Mouse (Mus musculus) yolk sac, embryonic 10.5 days (tissue): ENCODE measurements around the gene Paqr3.

Experiments
- DNase-seq: peaks from one replicate; pipeline ENCODE4 v3.0.0-alpha.2; 2017; ENCODE audit warnings: low spot score

The Paqr3 gene

DNA sequence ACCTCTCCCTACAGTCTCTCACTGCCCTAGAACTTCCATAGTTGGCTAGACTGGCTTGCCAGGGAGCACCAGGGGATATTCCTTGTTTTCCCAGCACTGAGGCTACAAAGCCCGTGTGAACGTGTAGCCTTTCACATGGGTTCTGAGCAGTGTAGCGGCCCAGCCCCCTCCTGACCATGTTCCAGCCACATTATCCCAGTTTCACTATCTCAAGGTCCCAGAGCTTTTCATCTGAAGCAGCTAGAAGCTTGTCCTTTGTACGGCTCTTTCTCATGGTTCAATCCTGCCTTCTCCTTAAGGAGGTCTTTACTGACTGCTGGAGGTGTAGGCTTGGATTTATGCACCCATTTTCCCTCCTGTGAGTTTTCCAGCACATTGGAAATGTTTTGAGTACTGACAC lies 26.9 kb downstream of the Paqr3 start:
- no peak for DNase-seq

GRCm38 (mm10) chr5:97083701-97084100 lies 27.7 kb downstream of the Paqr3 start:
- no peak for DNase-seq

- no peak for DNase-seq
Observed at GRCm38 (mm10) chr5:97081481-97081880, 29.9 kb downstream of the Paqr3 start.

GRCm38 (mm10) chr5:97078641-97079040 lies 32.8 kb downstream of the Paqr3 start:
- DNase-seq: no peak

GRCm38 (mm10) chr5:97077676-97078075 lies 33.7 kb downstream of the Paqr3 start:
- DNase-seq: no peak

- DNase-seq: no peak
Observed at GRCm38 (mm10) chr5:97076167-97076566, 35.2 kb downstream of the Paqr3 start.

DNA sequence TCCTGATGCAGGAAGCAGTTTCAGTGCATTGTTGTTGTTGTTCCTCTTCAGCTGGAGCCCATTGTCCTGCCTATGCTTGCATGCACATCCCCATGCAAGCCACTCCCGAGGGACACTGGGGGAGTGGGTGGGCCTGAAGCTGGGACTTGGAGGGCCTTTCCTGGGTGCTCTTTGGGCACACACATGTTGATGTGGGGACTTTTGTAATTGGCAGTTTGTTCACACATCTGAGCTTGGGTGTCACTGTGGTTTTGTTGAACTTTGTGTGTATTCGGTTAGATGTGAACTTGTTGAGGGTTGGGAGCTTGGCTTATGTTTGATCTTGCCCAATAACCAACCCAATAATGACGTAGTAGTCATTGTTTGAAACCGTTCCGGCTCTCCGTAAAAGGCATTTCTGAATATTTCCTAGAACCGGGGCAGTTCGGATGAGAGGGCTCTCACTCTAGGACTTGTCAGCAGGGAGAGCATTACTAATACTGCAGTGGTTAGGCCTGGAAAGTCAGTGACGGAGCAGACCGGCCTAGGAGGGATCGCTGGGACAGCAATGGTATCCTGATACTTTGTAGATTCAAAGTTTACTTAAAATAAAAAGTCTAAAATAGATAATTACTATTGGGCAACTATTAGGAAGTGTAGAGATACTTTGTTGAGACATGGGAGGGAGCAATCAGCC lies 35.8 kb downstream of the Paqr3 start:
- no peak for DNase-seq

- DNase-seq: no peak
Observed at GRCm38 (mm10) chr5:97065746-97066145, 45.6 kb downstream of the Paqr3 start.

GRCm38 (mm10) chr5:97062041-97062440 lies 49.4 kb downstream of the Paqr3 start:
- DNase-seq: no peak

GRCm38 (mm10) chr5:97060864-97061263 lies 50.5 kb downstream of the Paqr3 start:
- no peak for DNase-seq

DNA sequence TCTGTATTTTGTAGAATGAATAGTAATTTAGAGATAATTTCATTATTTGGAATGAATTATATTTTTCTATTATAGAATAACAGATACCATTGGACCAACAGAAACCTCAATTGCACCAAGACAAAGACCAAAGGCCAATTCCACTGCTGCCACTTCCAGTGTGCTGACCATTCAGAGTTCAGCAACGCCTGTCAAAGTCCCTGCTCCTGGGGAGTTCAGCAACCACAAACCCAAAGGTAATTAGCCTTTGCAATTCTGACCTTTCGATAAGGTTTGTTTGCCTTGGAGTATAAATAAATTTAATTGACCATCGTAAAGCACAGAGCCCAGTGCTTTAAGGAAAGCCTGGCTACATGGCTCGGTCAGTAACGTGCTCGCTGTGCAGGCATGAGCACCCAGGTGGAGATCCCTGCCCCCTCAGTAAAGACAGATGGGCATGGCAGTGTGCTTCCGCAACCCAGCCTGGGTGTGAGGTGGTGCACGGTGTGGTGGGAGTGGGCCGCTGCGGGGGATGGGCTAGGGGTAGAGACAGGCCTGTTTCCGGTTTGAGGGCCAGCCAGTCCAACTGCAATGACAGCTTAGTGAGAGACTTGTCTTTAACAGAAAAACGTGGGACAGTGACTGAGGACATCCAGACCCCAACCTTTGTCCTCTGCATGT lies 54.5 kb downstream of the Paqr3 start:
- peak; percentile 6 for DNase-seq

DNA sequence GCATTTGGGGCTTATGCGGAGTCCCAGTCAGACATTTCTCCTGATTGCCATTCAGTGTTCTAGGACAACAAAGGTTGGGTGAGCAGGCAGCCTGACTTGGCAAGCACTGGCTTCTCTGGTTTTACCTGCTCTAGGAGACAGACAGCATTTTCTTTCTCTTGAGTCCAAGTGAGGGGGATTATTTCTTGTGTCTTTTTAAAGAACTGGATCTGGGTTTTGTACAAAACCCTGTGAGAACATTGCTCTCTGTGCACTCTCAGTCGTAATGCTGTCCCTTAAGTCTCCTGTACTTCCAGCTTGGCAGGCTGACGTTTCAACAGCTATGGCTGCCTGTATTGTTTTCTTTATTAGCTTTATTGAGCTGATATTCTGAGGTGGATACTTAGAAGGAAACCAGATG lies 55.0 kb downstream of the Paqr3 start:
- DNase-seq: no peak

DNA sequence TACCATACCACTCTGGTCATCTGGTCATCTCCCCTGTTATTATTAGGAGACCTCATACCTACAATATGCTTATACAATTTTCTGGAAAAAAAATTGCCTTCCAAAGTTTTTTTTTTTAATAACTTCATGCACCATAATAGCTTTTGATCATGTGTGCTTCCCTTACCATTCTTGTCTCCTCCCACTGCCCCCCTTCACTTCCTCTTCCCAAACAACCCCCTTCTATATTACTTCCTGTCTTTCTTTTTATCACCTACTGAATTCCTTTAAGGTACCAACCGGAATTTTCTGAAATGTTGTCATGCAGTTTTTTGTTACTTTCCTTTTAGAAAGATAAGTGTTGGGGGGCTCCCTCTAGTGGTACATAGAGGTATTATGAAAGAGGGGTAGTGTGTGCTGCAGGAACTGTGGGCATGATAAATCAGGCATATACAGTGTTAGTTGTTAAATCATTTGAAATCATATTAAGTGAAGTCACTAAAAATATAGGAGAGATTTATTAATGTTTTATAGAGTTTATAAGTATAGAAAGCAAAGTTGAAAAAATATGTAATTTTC lies 55.8 kb downstream of the Paqr3 start:
- peak; percentile 39 for DNase-seq

- DNase-seq: no peak
Observed at GRCm38 (mm10) chr5:97054801-97055200, 56.6 kb downstream of the Paqr3 start.

DNA sequence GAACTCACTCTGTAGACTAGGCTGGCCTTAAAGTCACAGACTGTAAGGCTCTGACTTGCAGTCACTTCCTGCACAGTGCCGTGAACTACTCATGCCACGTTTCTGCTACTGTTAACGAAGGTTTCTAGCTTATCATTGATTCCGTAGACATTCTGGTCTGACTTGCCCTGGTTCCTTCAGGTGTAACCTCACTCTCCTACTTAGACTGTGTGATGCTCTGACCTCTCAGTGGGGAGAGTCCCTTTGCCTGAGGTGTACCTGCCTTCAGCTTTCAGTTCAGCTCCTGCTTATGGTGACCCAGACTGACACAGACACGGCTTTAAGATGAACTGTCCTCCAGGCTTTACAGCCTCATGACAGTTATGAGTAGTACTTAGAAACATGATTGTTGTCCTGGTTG lies 57.2 kb downstream of the Paqr3 start:
- DNase-seq: no peak

GRCm38 (mm10) chr5:97048905-97049304 lies 62.5 kb downstream of the Paqr3 start:
- no peak for DNase-seq

DNA sequence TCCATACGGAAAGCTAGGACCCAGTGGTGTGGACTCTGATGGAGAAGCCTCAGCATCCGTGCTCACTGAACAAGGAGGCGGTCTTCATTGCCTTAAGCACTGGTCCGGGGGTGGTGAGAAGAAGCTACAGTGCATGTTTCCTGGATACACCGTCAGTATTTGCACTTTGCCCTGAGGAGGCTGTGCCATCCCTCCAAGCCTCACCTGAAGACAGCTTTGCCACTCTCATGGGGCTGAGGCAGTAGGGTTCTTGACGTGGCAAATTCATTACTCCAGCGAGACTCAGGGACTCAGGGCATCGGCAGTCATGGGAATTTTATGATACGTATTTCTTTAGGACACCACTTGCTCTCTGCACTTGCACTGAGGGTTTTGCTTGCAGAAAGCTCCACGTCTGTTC lies 64.7 kb downstream of the Paqr3 start:
- no peak for DNase-seq

GRCm38 (mm10) chr5:97045260-97045659 lies 66.1 kb downstream of the Paqr3 start:
- DNase-seq: no peak
